Comparison of ENCODE assay signal across 8 mouse cellular contexts in the genomic region with DNA sequence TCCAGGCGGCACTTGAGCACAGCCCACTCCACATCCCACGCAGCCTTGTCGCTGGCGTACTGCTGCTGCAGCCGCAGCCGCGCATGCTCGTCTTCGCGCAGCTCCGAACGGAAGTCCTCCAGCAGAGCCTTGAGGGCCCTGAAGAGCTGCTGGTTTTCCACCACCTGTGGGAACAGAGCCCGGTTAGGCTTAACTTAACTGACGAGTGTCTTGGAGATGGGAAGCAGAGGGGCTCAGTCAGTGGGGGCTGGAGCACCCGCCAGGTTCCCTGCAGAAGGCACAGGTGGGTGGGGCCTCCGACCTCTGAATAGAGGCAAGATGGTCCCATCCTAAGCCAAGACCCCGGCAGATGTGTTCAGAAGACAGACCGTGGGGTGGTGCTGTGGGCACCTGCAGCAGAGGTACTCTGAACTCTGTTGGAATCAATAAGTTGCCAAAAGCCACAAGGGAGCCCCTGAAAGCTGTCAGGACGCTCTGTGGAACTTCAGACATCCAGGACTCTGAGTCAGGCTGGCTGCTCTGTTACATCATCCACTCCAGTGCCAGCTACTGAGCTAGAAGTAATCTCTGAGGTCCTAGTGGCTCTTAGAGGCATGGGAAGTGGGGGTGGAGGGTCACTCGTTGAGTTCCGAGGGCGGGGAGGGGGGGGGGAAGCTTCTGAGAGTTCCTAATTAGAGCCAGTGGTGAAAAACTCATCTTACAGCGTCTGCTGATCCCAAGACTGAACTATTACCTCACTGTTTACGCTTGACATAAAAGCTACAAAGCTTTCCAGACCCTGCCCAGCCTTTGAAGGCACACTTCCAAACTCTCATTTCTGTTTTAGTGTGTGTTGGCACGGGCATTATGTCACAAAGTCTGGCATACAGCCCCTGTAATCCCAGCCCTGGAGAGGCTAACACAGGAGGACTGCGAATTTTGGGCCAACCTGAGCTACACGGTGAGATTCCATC.
DNase-seq lines count a peak whose midpoint lies in the region; ATAC-seq and TF ChIP-seq lines count a peak whose summit lies in the region.

No protein-coding gene starts in this region.

- peaks cover 8% of the 10 kb centered on the region for H3K4me1 ChIP-seq in testis, adult 2 months (ENCODE audit: control insufficient read depth, insufficient read depth, low read length)
- no peaks in the 10 kb centered on the region for H3K4me1 ChIP-seq in heart, postnatal 0 days (ENCODE audit: control insufficient read depth, insufficient read depth)
- H3K4me1 ChIP-seq in stomach, postnatal 0 days (replicated peaks; ENCODE audit: control insufficient read depth, insufficient read depth), result peaks cover 4% of the 10 kb centered on the region; the same call in 1 of the 2 replicates
- H3K4me1 ChIP-seq in kidney, embryonic 16.5 days (ENCODE audit: insufficient read depth, low read length), result peaks cover 28% of the 10 kb centered on the region

- no peak overlapping the region; the same call in 1 of the 2 replicates for H3K27ac ChIP-seq in testis, adult 2 months (ENCODE audit: control insufficient read depth, insufficient read depth, low read depth, low read length)
- H3K27ac ChIP-seq in heart, postnatal 0 days (ENCODE audit: low read depth), result no peak overlapping the region
- H3K27ac ChIP-seq in stomach, postnatal 0 days (replicated peaks), result no peak overlapping the region
- H3K27ac ChIP-seq in kidney, embryonic 16.5 days (ENCODE audit: low read length), result no peak overlapping the region

- peak overlapping the region; percentile 64 for H3K4me3 ChIP-seq in testis, adult 2 months (ENCODE audit: control insufficient read depth, low read depth, low read length)
- no peak overlapping the region for H3K4me3 ChIP-seq in heart, postnatal 0 days (ENCODE audit: low read depth, low read length)
- H3K4me3 ChIP-seq in stomach, postnatal 0 days (ENCODE audit: low read depth, low read length), result no peak overlapping the region
- H3K4me3 ChIP-seq in kidney, embryonic 16.5 days (ENCODE audit: low read length), result no peak overlapping the region

- peak; percentile 53; the same call in 1 of the 2 replicates for ATAC-seq in heart, postnatal 0 days (ENCODE audit: insufficient read depth, low read depth)
- peak; percentile 58; the same call in 1 of the 2 replicates for ATAC-seq in stomach, postnatal 0 days (ENCODE audit: low FRiP score, low TSS enrichment)
- no peak for ATAC-seq in inflammation-experienced regulatory T-cells, adult 6 months
- ATAC-seq in kidney, embryonic 16.5 days (ENCODE audit: low FRiP score, low TSS enrichment), result no peak

- H3K9ac ChIP-seq in heart, postnatal 0 days (replicated peaks; ENCODE audit: low read depth, low read length), result no peak overlapping the region
- no peak overlapping the region for H3K9ac ChIP-seq in stomach, postnatal 0 days (ENCODE audit: low read length)
- no peak overlapping the region for H3K9ac ChIP-seq in kidney, embryonic 16.5 days (replicated peaks; ENCODE audit: low read length)

- no peak for TF ChIP-seq CTCF in testis, adult 2 months (IDR thresholded peaks at IDR 0.05; ENCODE audit: control insufficient read depth, insufficient read depth, insufficient replicate concordance, low read depth, low read length)
- no peak for TF ChIP-seq CTCF in heart, postnatal 0 days (IDR thresholded peaks at IDR 0.05; ENCODE audit: low read depth)
- TF ChIP-seq CTCF in stomach, postnatal 0 days (IDR thresholded peaks at IDR 0.05; ENCODE audit: low read depth), result no peak

- H3K27me3 ChIP-seq in testis, adult 2 months (ENCODE audit: control insufficient read depth, insufficient read depth, low read length), result no peaks in the 10 kb centered on the region
- H3K27me3 ChIP-seq in heart, postnatal 0 days (ENCODE audit: control insufficient read depth, insufficient read depth, low read length), result no peaks in the 10 kb centered on the region
- no peaks in the 10 kb centered on the region for H3K27me3 ChIP-seq in stomach, postnatal 0 days (ENCODE audit: control insufficient read depth, insufficient read depth, low read length)
- no peaks in the 10 kb centered on the region for H3K27me3 ChIP-seq in kidney, embryonic 16.5 days (ENCODE audit: insufficient read depth, low read length)

- H3K9me3 ChIP-seq in heart, postnatal 0 days (replicated peaks; ENCODE audit: control insufficient read depth, low read length), result no peaks in the 10 kb centered on the region
- H3K9me3 ChIP-seq in stomach, postnatal 0 days (ENCODE audit: control insufficient read depth, low read length), result no peaks in the 10 kb centered on the region
- no peaks in the 10 kb centered on the region for H3K9me3 ChIP-seq in kidney, embryonic 16.5 days (ENCODE audit: low read length)

- no peak for DNase-seq in testis, postnatal 10 days (ENCODE audit: low spot score)
- DNase-seq in cerebellum, adult 9-10 months, result peak; percentile 79
- DNase-seq in heart, postnatal 0 days (ENCODE audit: low spot score), result peak; percentile 53
- DNase-seq in stomach, postnatal 0 days (ENCODE audit: low spot score), result no peak
- no peak for DNase-seq in kidney, adult 18-20 months

- H3K4me2 ChIP-seq in heart, postnatal 0 days (ENCODE audit: low read depth, low read length), result no peak overlapping the region
- no peak overlapping the region for H3K4me2 ChIP-seq in stomach, postnatal 0 days (replicated peaks; ENCODE audit: low read depth)
- H3K4me2 ChIP-seq in kidney, embryonic 16.5 days (replicated peaks; ENCODE audit: low read depth, low read length), result no peak overlapping the region

- H3K36me3 ChIP-seq in testis, adult 2 months (ENCODE audit: control insufficient read depth, insufficient read depth, low read length), result no peaks in the 10 kb centered on the region
- H3K36me3 ChIP-seq in heart, postnatal 0 days (replicated peaks; ENCODE audit: control insufficient read depth, insufficient read depth, low read length), result no peaks in the 10 kb centered on the region
- no peaks in the 10 kb centered on the region for H3K36me3 ChIP-seq in stomach, postnatal 0 days (ENCODE audit: control insufficient read depth, insufficient read depth, low read length)
- H3K36me3 ChIP-seq in kidney, embryonic 16.5 days (ENCODE audit: insufficient read depth, low read length), result 0 out of 2 replicates have a peak, but pooled peaks cover 2% of the 10 kb centered on the region

- WGBS in heart, postnatal 0 days, result 67% methylated on average over 27 of the region's 27 CpGs
- WGBS in stomach, postnatal 0 days, result 69% methylated on average over 27 of the region's 27 CpGs
- 67% methylated on average over 27 of the region's 27 CpGs for WGBS in kidney, embryonic 16.5 days

- TF ChIP-seq POLR2A in testis, adult 2 months (IDR thresholded peaks at IDR 0.05; ENCODE audit: control insufficient read depth, low read depth, low read length), result no peak

- no peak for TF ChIP-seq EP300 in heart, postnatal 0 days (IDR thresholded peaks at IDR 0.05; ENCODE audit: low read depth)
- TF ChIP-seq EP300 in stomach, postnatal 0 days (optimal IDR thresholded peaks at IDR 0.05), result no peak

Comparison
In these comparisons a context has a peak if more than half of its experiments do, and no peak if none do; other contexts are left out.
1. DNase-seq: peak in cerebellum, adult 9-10 months (single experiment) and heart, postnatal 0 days (single experiment); none in testis, postnatal 10 days (single experiment), stomach, postnatal 0 days (single experiment) and kidney, adult 18-20 months (single experiment).
2. ATAC-seq: peak in heart, postnatal 0 days (single experiment) and stomach, postnatal 0 days (single experiment); none in inflammation-experienced regulatory T-cells, adult 6 months (single experiment) and kidney, embryonic 16.5 days (single experiment).